Mouse (Mus musculus): ENCODE measurements around the gene Gjb2. TPM values are rescaled to one million over a fixed set of nuclear protein-coding genes. Genes with fewer than 3 reads are reported as not detected.
"Not testable (repeated sequence)": the region's sequence is repeated elsewhere in the genome, so short reads cannot be mapped to it uniquely, and the experiment has no call there.

Gjb2 gene
- polyA plus RNA-seq, 1 experiment from 2014 or later, result 92.7 TPM

- H3K36me3 ChIP-seq, result no peaks in the 10 kb centered on the region
- no peaks in the 10 kb centered on the region for H3K9me3 ChIP-seq
- H3K4me1 ChIP-seq, result peaks cover 25% of the 10 kb centered on the region
- no peak for ATAC-seq (ENCODE audit: low FRiP score, low read depth)
- peak overlapping the region; percentile 74 for H3K9ac ChIP-seq
- 2% methylated on average over 22 of the region's 22 CpGs for WGBS
- H3K4me2 ChIP-seq (replicated peaks), result peak overlapping the region; percentile 100
- H3K27ac ChIP-seq, result no peak overlapping the region
- peaks cover 64% of the 10 kb centered on the region for H3K27me3 ChIP-seq
- H3K4me3 ChIP-seq, result peak overlapping the region; percentile 61
These were observed 794 bp downstream of the Gjb2 start for GRCm38 (mm10) chr14:57103711-57104105.

GRCm38 (mm10) chr14:57103121-57103520, 1.4 kb downstream of the Gjb2 start:
- H3K4me3 ChIP-seq, result peak overlapping the region; percentile 61
- ATAC-seq (ENCODE audit: low FRiP score, low read depth), result no peak
- no peaks in the 10 kb centered on the region for H3K36me3 ChIP-seq
- peaks cover 25% of the 10 kb centered on the region for H3K4me1 ChIP-seq
- no peak overlapping the region for H3K27ac ChIP-seq
- H3K27me3 ChIP-seq, result peaks cover 64% of the 10 kb centered on the region
- 55% methylated on average over 6 of the region's 6 CpGs for WGBS
- H3K9me3 ChIP-seq, result no peaks in the 10 kb centered on the region
- H3K9ac ChIP-seq, result 0 out of 2 replicates have a peak overlapping the region, but pooled peaks have one; percentile 74
- peak overlapping the region; percentile 100 for H3K4me2 ChIP-seq (replicated peaks)

GRCm38 (mm10) chr14:57101623-57102022, 2.9 kb downstream of the Gjb2 start:
- H3K4me2 ChIP-seq (replicated peaks), result peak overlapping the region; percentile 16
- no peaks in the 10 kb centered on the region for H3K9me3 ChIP-seq
- peak overlapping the region; percentile 61 for H3K4me3 ChIP-seq
- H3K27ac ChIP-seq, result no peak overlapping the region
- ATAC-seq (ENCODE audit: low FRiP score, low read depth), result no peak
- H3K27me3 ChIP-seq, result peaks cover 51% of the 10 kb centered on the region
- H3K36me3 ChIP-seq, result no peaks in the 10 kb centered on the region
- H3K9ac ChIP-seq, result 0 out of 2 replicates have a peak overlapping the region, but pooled peaks have one; percentile 13
- WGBS, result 70% methylated on average over 7 of the region's 7 CpGs
- peaks cover 25% of the 10 kb centered on the region for H3K4me1 ChIP-seq

DNA sequence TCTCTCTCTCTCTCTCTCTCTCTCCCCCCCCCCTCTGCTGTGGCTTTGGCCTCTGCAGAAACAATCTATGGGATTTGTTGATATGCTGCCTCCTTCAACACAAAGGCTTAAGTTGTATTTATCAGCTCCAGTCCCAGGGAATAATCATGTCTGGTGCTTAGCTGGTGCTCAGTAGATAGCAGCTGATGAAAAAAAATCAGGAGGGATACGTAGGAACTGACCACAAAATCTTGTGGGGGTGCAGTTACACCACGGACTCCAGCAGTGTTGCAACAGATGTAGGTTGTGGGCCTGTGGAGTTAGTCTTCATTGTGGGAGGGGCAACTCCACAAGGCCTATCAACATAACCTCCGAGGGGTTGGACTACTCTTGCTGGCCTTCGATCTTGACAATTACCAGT, 8.6 kb downstream of the Gjb2 start:
- Histone ChIP-seq H3K27me3 (no peaks in the 10 kb centered on the region), H3K4me1 (peaks cover 9% of the 10 kb centered on the region), H3K4me2 (replicated peaks) (no peak overlapping the region), H3K4me3 (no peak overlapping the region), H3K36me3 (no peaks in the 10 kb centered on the region), H3K9ac (no peak overlapping the region), H3K27ac (no peak overlapping the region), H3K9me3 (no peaks in the 10 kb centered on the region)
- WGBS, result 69% methylated on average over 4 of the region's 4 CpGs
- no peak for ATAC-seq (ENCODE audit: low FRiP score, low read depth)

DNA sequence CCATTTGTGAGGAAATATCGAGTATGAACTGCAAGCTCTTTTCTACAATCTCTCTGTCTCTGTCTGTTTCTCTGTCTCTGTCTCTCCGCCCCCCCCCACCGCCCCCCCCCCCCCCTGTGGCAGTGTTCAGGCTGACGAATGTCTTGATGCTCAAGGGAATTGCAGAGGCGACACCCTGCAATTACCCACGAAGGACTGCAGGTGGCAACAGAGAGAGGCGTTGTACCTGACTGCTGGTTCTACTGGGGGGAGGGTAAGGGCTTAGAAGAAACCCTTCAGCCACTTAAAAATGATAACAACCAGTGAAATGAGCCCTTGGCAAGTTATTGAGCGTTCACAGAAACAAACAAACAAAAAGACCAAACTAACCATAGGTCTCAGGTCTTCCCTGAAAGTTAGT, 11.5 kb downstream of the Gjb2 start:
- Histone ChIP-seq H3K9me3 (no peaks in the 10 kb centered on the region), H3K4me1 (no peaks in the 10 kb centered on the region), H3K36me3 (no peaks in the 10 kb centered on the region), H3K4me2 (replicated peaks) (no peak overlapping the region), H3K9ac (no peak overlapping the region), H3K27me3 (no peaks in the 10 kb centered on the region), H3K4me3 (no peak overlapping the region), H3K27ac (no peak overlapping the region)
- 11% methylated on average over 6 of the region's 8 CpGs for whole genome bisulfite sequencing
- ATAC-seq (ENCODE audit: low FRiP score, low read depth), result no peak

DNA sequence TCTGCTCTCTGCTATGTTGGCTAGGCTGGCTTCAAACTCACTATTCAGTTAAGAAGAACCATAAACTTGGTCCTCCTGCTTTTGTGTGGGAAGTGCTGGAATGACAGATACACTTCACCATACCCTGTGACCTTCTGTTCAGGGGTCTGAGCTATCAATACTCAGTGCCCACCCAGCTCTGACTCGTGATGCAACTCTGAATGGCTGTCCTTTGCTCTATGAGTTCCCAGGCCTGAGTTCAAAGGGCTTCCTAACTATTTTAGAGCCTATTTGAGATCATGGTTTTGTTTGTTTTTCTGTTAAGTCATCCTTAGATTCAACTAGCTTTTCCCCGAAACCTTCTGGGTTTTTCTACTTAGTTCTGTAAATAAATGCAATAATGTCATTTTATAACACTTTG, 14.5 kb downstream of the Gjb2 start:
- no peak overlapping the region for H3K4me2 ChIP-seq (replicated peaks)
- WGBS, result 68% methylated on average over 2 of the region's 2 CpGs

DNA sequence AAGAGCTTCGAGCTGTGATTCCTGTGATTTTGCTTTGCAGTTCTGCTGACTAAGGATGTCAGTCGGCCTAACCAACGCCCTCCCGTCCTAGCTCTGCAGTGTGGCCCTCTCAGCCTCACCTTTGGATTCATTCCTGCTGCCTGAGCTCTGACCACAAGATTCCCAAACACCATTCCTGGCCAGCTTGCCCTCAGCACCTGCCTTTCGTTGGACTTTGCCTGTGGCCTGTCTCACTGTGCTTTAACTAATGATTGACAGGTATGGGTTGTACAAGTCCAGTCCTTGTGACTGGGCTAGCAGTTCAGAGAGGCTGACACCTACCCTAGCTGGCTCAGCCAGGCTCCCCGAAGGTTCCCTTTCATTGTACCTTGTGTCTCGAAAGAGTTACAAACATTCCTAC, 15.4 kb downstream of the Gjb2 start:
- H3K27ac ChIP-seq, result no peak overlapping the region
- no peaks in the 10 kb centered on the region for H3K9me3 ChIP-seq
- 89% methylated on average over 7 of the region's 7 CpGs for WGBS
- ATAC-seq (ENCODE audit: low FRiP score, low read depth), result no peak
- H3K4me3 ChIP-seq, result no peak overlapping the region
- H3K9ac ChIP-seq, result no peak overlapping the region
- no peaks in the 10 kb centered on the region for H3K36me3 ChIP-seq
- H3K4me1 ChIP-seq, result peaks cover 18% of the 10 kb centered on the region
- no peaks in the 10 kb centered on the region for H3K27me3 ChIP-seq
- H3K4me2 ChIP-seq (replicated peaks), result no peak overlapping the region

More for the DNA sequence above, 14.5 kb downstream of the Gjb2 start:
- Histone ChIP-seq H3K9ac (no peak overlapping the region), H3K9me3 (no peaks in the 10 kb centered on the region), H3K36me3 (no peaks in the 10 kb centered on the region), H3K4me1 (peaks cover 9% of the 10 kb centered on the region; the same call in 1 of the 2 replicates), H3K27ac (no peak overlapping the region), H3K27me3 (no peaks in the 10 kb centered on the region), H3K4me3 (no peak overlapping the region)
- ATAC-seq (ENCODE audit: low FRiP score, low read depth), result no peak

GRCm38 (mm10) chr14:57084180-57084668, 20.3 kb downstream of the Gjb2 start:
- Histone ChIP-seq H3K9ac (no peak overlapping the region), H3K4me3 (no peak overlapping the region), H3K4me1 (peaks cover 26% of the 10 kb centered on the region), H3K27ac (no peak overlapping the region), H3K4me2 (replicated peaks) (peak overlapping the region; percentile 30; the same call in 1 of the 2 replicates), H3K27me3 (no peaks in the 10 kb centered on the region), H3K36me3 (no peaks in the 10 kb centered on the region), H3K9me3 (no peaks in the 10 kb centered on the region; the same call in 1 of the 2 replicates)
- 7% methylated on average over 11 of the region's 11 CpGs for WGBS
- peak; percentile 75 for ATAC-seq (ENCODE audit: low FRiP score, low read depth)

DNA sequence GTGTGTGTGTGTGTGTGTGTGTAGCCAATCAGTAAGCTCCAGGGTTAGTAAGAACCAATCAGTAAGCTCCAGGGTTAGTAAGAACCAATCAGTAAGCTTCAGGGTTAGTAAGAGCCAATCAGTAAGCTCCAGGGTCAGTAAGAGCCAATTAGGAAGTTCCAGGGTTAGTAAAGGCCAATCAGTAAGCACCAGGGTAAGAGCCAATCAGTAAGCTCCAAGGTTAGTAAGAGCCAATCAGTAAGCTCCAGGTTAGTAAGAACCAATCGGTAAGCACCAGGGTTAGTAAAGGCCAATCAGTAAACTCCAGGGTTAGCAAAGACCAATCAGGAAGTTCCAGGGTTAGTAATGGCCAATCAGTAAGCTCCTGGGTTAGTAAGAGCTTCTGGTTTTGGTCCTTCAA, 21.6 kb downstream of the Gjb2 start:
- Histone ChIP-seq H3K9ac (no peak overlapping the region), H3K27ac (no peak overlapping the region), H3K4me1 (peaks cover 26% of the 10 kb centered on the region), H3K27me3 (no peaks in the 10 kb centered on the region), H3K9me3 (no peaks in the 10 kb centered on the region; the same call in 1 of the 2 replicates), H3K4me3 (no peak overlapping the region), H3K36me3 (no peaks in the 10 kb centered on the region), H3K4me2 (replicated peaks) (no peak overlapping the region)
- no peak for ATAC-seq (ENCODE audit: low FRiP score, low read depth)
- 98% methylated on average over 1 of the region's 1 CpGs for WGBS

- ATAC-seq (ENCODE audit: low FRiP score, low read depth), result no peak
- Histone ChIP-seq H3K4me1 (peaks cover 7% of the 10 kb centered on the region), H3K9me3 (no peaks in the 10 kb centered on the region; the same call in 1 of the 2 replicates), H3K27me3 (no peaks in the 10 kb centered on the region), H3K36me3 (no peaks in the 10 kb centered on the region), H3K27ac (no peak overlapping the region), H3K4me2 (replicated peaks) (no peak overlapping the region), H3K4me3 (no peak overlapping the region), H3K9ac (no peak overlapping the region)
- 77% methylated on average over 6 of the region's 6 CpGs for WGBS
These were observed 29.0 kb downstream of the Gjb2 start for GRCm38 (mm10) chr14:57075537-57075936.

GRCm38 (mm10) chr14:57069906-57070305, 34.6 kb downstream of the Gjb2 start:
- H3K4me1 ChIP-seq, result peaks cover 11% of the 10 kb centered on the region
- H3K4me2 ChIP-seq (replicated peaks); H3K9me3 ChIP-seq; H3K27me3 ChIP-seq; H3K27ac ChIP-seq; H3K4me3 ChIP-seq; H3K9ac ChIP-seq; H3K36me3 ChIP-seq: not testable (repeated sequence)
- 2% methylated on average over 2 of the region's 2 CpGs for WGBS
- ATAC-seq (ENCODE audit: low FRiP score, low read depth), result peak; percentile 32; the same call in 1 of the 2 replicates

- Histone ChIP-seq H3K4me3 (no peak overlapping the region), H3K9ac (no peak overlapping the region), H3K9me3 (no peaks in the 10 kb centered on the region), H3K27me3 (no peaks in the 10 kb centered on the region), H3K27ac (no peak overlapping the region), H3K36me3 (no peaks in the 10 kb centered on the region), H3K4me1 (peaks cover 9% of the 10 kb centered on the region), H3K4me2 (replicated peaks) (no peak overlapping the region)
- ATAC-seq (ENCODE audit: low FRiP score, low read depth), result no peak
These were observed 38.4 kb downstream of the Gjb2 start for GRCm38 (mm10) chr14:57066053-57066452.

DNA sequence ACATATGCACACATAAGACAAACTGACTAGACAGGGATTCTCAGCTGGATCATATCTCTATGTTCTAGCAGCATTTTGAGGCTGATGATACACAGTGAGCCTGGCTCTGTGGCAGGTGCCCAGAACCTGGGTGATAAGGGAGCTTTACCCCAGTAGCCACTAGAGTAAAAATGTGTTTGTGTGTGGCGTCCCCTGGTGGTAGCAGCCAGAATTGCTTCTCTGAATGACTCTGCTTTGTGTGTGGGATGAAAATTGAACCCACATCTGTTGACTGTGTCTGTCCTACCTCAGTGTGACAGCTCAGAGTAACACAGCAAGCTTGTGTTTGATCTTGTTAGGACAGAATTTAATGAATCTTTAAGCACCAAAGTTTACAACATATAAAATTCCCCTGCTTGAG, 44.5 kb downstream of the Gjb2 start:
- H3K27ac ChIP-seq; H3K4me3 ChIP-seq; H3K4me2 ChIP-seq (replicated peaks); H3K36me3 ChIP-seq; H3K9me3 ChIP-seq; H3K9ac ChIP-seq; ATAC-seq (ENCODE audit: low FRiP score, low read depth): not testable (repeated sequence)
- 0% methylated on average over 1 of the region's 1 CpGs for WGBS
- H3K27me3 ChIP-seq, result peaks cover 37% of the 10 kb centered on the region
- H3K4me1 ChIP-seq, result peaks cover 16% of the 10 kb centered on the region
